Mouse (Mus musculus) MEL (cell line): ENCODE data around the gene Bnc2. TPM values are rescaled to one million over a fixed set of nuclear protein-coding genes. Genes with fewer than 3 reads are reported as not detected.

ENCODE experiments used
- DNase-seq: peaks from one replicate; pipeline ENCODE4 v3.0.0; 2011; ENCODE audit warnings: low read depth, low spot score
- H3K27ac ChIP-seq: 2 replicates; pipeline ENCODE4 v1.5.1; 2012; ENCODE audit warnings: low read depth, mild to moderate bottlenecking, control low read depth, low read length, moderate library complexity; ENCODE audit not compliant: control insufficient read depth
- H3K27me3 ChIP-seq, 2 experiments: fragments of 150-350 bp in 1 of 2; sonication (generic) in 1 of 2; 2 replicates each; pipeline ENCODE4 v1.6.1; 2012; ENCODE audit warnings: low read length in 2 of 2, mild to moderate bottlenecking in 2 of 2, improper control_type of control experiment in 1 of 2, moderate library complexity in 1 of 2; ENCODE audit not compliant: insufficient read depth in 2 of 2, control insufficient read depth in 1 of 2
- H3K36me3 ChIP-seq, 2 experiments: 2 replicates each; pipeline ENCODE4 v1.6.1; 2012 to 2014; ENCODE audit warnings: low read length in 2 of 2, improper control_type of control experiment in 1 of 2, inconsistent platforms in 1 of 2, mild to moderate bottlenecking in 1 of 2; ENCODE audit not compliant: insufficient read depth in 2 of 2, control insufficient read depth in 1 of 2
- H3K4me1 ChIP-seq, 2 experiments: fragments of 150-350 bp in 1 of 2; sonication (generic) in 1 of 2; 2 replicates each; pipeline ENCODE4 v1.6.1; 2012; ENCODE audit warnings: low read length in 2 of 2, improper control_type of control experiment in 1 of 2, mild to moderate bottlenecking in 1 of 2; ENCODE audit not compliant: insufficient read depth in 2 of 2, control insufficient read depth in 1 of 2
- H3K4me3 ChIP-seq, 2 experiments: fragments of 150-350 bp in 1 of 2; sonication (generic) in 1 of 2; 2 replicates each; pipeline ENCODE4 v1.5.1; 2012; ENCODE audit warnings: low read depth in 2 of 2, low read length in 2 of 2, mild to moderate bottlenecking in 2 of 2, moderate library complexity in 2 of 2, control low read depth in 1 of 2, improper control_type of control experiment in 1 of 2; ENCODE audit not compliant: control insufficient read depth in 1 of 2, insufficient read depth in 1 of 2
- H3K79me2 ChIP-seq: 2 replicates; pipeline ENCODE4 v1.6.1; 2012; ENCODE audit warnings: mild to moderate bottlenecking, low read length, moderate library complexity; ENCODE audit not compliant: control insufficient read depth, poor library complexity, insufficient read depth
- H3K9ac ChIP-seq: 2 replicates; pipeline ENCODE4 v1.6.1; 2012; ENCODE audit warnings: low read depth, mild to moderate bottlenecking, control low read depth, low read length, moderate library complexity; ENCODE audit not compliant: control insufficient read depth, poor library complexity, severe bottlenecking
- H3K9me3 ChIP-seq: fragments of 150-350 bp; sonication (generic); replicated peaks from 2 replicates; pipeline ENCODE4 v1.6.1; 2012; ENCODE audit warnings: mild to moderate bottlenecking, low read length, improper control_type of control experiment, moderate library complexity; ENCODE audit not compliant: insufficient read depth
- CHD2 ChIP-seq: IDR thresholded peaks from 2 replicates; pipeline ENCODE4 v1.6.1; 2011; ENCODE audit warnings: low read length, improper control_type of control experiment
- E2F4 ChIP-seq: IDR thresholded peaks from 2 replicates; pipeline ENCODE4 v1.6.1; 2011; ENCODE audit warnings: low read depth, low read length, improper control_type of control experiment, borderline replicate concordance
- ELF1 ChIP-seq: IDR thresholded peaks from 2 replicates; pipeline ENCODE4 v1.6.1; 2014; ENCODE audit warnings: low read depth, mild to moderate bottlenecking, inconsistent platforms, low read length, improper control_type of control experiment, moderate library complexity
- ETS1 ChIP-seq: IDR thresholded peaks from 2 replicates; pipeline ENCODE4 v1.6.1; 2012; ENCODE audit warnings: low read depth, mild to moderate bottlenecking, inconsistent platforms, low read length, improper control_type of control experiment, moderate library complexity
- JUND ChIP-seq: IDR thresholded peaks from 2 replicates; pipeline ENCODE4 v1.6.1; 2011; ENCODE audit warnings: low read depth, mild to moderate bottlenecking, improper control_type of control experiment, low read length
- MXI1 ChIP-seq: IDR thresholded peaks from 2 replicates; pipeline ENCODE4 v1.6.1; 2011; ENCODE audit warnings: mild to moderate bottlenecking, low read depth, low read length, improper control_type of control experiment
- MYB ChIP-seq: IDR thresholded peaks from 2 replicates; pipeline ENCODE4 v1.6.1; 2011; ENCODE audit warnings: mild to moderate bottlenecking, low read depth, low read length, improper control_type of control experiment
- MYC ChIP-seq: IDR thresholded peaks from 2 replicates; pipeline ENCODE4 v1.6.1; 2011; ENCODE audit warnings: low read depth, mild to moderate bottlenecking, low read length, improper control_type of control experiment, moderate library complexity
- POLR2A ChIP-seq, 2 experiments: IDR thresholded peaks; 2 replicates each; pipeline ENCODE4 v1.6.1; 2011 to 2012; ENCODE audit warnings: low read length in 2 of 2, mild to moderate bottlenecking in 2 of 2, control low read depth in 1 of 2, improper control_type of control experiment in 1 of 2, low read depth in 1 of 2, moderate library complexity in 1 of 2; ENCODE audit not compliant: control insufficient read depth in 1 of 2, insufficient read depth in 1 of 2, poor library complexity in 1 of 2
- POLR2AphosphoS5 ChIP-seq: IDR thresholded peaks from 2 replicates; pipeline ENCODE4 v1.6.1; 2012; ENCODE audit warnings: low read depth, borderline replicate concordance, mild to moderate bottlenecking, inconsistent platforms, low read length, moderate library complexity, mixed read lengths
- RCOR1 ChIP-seq: IDR thresholded peaks from 2 replicates; pipeline ENCODE4 v1.6.1; 2012; ENCODE audit warnings: low read depth, mild to moderate bottlenecking, inconsistent platforms, low read length, improper control_type of control experiment
- SIN3A ChIP-seq: IDR thresholded peaks from 2 replicates; pipeline ENCODE4 v1.6.1; 2012; ENCODE audit warnings: low read length, improper control_type of control experiment, inconsistent platforms
- TBP ChIP-seq: IDR thresholded peaks from 2 replicates; pipeline ENCODE4 v1.8.0; 2011; ENCODE audit warnings: low read depth, low read length, improper control_type of control experiment
- USF1 ChIP-seq: IDR thresholded peaks from 2 replicates; pipeline ENCODE4 v1.6.1; 2014; ENCODE audit warnings: low read depth, mild to moderate bottlenecking, inconsistent platforms, low read length, improper control_type of control experiment, moderate library complexity
- USF2 ChIP-seq, 2 experiments: IDR thresholded peaks; 2 replicates each; pipeline ENCODE4 v1.6.1; 2011 to 2012; ENCODE audit warnings: improper control_type of control experiment in 2 of 2, low read length in 2 of 2, borderline replicate concordance in 1 of 2, inconsistent platforms in 1 of 2, low read depth in 1 of 2, mild to moderate bottlenecking in 1 of 2; ENCODE audit not compliant: insufficient read depth in 1 of 2
- ZNF384 ChIP-seq: IDR thresholded peaks from 2 replicates; pipeline ENCODE4 v1.6.1; 2012; ENCODE audit warnings: low read depth, mild to moderate bottlenecking, inconsistent platforms, low read length, improper control_type of control experiment
- polyA plus RNA-seq, 2 experiments: library from polyadenylated mRNA; stranded (reverse) in 1 of 2; unstranded in 1 of 2; fragments of >175 nt in 1 of 2; fragments of >200 nt in 1 of 2; gene quantifications; 2 replicates each; pipeline versions ENCODE4 v1.2.1 to v1.2.4; 2012; ENCODE audit warnings: low replicate concordance in 2 of 2, low read depth in 1 of 2; ENCODE audit not compliant: insufficient read length in 2 of 2, insufficient read depth in 1 of 2, missing spikeins in 1 of 2
- total RNA-seq: library from RNA; depleted of rRNA; stranded (reverse); fragments of 300-350 nt; gene quantifications from 2 replicates; pipeline ENCODE4 v1.2.3, GENCODE M21; 2012

Gene Bnc2
- total and polyA plus RNA-seq, 3 experiments: not detected

DNA sequence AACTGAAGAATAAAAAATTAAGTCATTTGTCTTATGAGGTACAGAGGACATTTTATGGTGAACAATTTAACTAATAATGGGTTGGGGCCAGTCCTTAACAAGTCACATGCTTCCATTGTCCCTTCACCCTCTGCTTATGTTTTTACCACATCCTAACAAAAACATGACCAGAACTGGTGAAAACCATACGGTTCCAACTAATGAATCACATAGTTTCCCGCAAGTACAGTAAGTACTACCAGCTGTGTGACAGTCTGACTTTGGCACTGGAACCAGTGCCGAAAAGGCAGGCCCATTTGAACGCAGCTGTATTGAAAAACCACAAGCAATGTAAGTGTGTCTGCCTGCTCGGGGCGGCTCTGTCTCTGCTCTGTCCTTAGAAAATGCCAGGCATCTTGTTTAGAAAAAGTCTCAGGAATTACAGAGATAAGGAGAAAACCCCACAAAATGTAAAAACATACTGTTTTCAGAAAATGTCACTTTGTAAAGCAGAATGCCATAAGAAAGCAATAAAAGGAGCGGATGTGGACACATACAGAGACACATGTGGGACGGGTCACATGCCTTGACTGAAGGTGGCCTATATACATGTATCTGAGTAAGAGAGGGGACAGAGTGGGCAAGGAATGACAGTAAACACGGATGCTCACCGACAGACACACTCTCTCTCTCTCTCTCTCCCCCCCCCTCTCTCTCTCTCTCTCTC, 217.4 kb downstream of the Bnc2 start:
- TF ChIP-seq POLR2A (IDR thresholded peaks at IDR 0.05; ENCODE audit: control insufficient read depth in 1 of 2, insufficient read depth in 1 of 2, low read depth in 1 of 2, low read length in 2 of 2, poor library complexity in 1 of 2): no peak
- no peak for TF ChIP-seq TBP
- no peak for TF ChIP-seq SIN3A
- no peak for TF ChIP-seq MXI1
- Histone ChIP-seq H3K9me3 (no peaks in the 10 kb centered on the region), H3K36me3 (no peaks in the 10 kb centered on the region), H3K27me3 (no peaks in the 10 kb centered on the region), H3K4me3 (no peak overlapping the region), H3K4me1 (no peaks in the 10 kb centered on the region), H3K27ac (no peak overlapping the region), H3K79me2 (no peaks in the 10 kb centered on the region), H3K9ac (no peak overlapping the region)
- no peak for DNase-seq

DNA sequence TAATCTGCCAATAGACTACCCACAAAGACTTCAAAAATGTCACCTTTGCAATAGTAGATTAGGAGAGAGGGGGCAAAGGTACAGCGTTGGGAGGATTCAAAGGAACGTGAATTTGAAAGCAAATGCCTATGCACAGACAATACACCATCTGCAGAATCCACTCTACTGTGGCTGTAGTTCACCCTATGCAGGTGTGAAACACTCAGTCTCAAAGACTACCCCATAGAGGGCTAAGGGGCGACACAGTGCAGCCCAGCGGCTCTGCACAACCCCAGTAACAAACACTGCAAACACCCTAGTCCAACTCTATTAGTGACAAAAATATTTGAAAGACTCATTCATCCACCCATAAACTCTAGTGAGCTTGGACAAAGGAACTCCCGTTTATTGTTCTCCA, 218.2 kb downstream of the Bnc2 start:
- Histone ChIP-seq H3K79me2 (no peaks in the 10 kb centered on the region), H3K27ac (no peak overlapping the region), H3K9me3 (no peaks in the 10 kb centered on the region)

DNA sequence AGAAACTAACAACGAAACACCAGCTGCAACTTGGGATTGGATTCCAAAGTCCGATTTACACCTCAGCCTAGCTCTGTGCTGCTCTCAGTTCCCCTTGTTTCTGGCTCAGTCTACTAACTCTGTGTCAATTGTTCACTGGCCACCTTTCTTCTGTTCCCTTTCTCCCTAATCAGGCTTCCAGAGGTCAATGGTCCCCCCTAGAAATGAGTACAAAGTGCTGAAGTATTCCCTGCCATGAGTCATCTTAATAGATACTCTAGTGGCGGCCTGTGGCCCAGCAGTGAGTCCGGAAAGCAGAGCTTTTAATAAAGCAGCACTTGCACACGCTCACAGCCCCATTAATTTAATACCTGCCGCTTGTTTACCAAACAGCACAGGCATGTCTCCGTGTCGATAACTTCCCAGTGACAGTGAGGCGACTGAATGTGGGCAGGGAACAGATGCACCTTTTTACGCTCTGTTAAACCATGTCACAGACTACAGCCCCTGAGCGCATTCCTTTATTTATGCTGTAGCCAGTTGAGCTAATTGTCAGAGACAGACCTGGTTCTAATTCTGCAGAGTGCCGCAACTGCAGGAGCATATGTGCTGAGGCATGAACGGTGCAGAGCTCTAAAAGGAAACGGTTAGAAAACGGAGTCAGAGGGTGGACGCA, 218.8 kb downstream of the Bnc2 start:
- TF ChIP-seq USF2 (IDR thresholded peaks at IDR 0.05; ENCODE audit: borderline replicate concordance in 1 of 2, insufficient read depth in 1 of 2, low read depth in 1 of 2, low read length in 2 of 2): no peak
- TF ChIP-seq TBP: no peak
- TF ChIP-seq RCOR1: no peak
- TF ChIP-seq JUND: no peak
- DNase-seq: no peak
- Histone ChIP-seq H3K4me1 (no peaks in the 10 kb centered on the region), H3K9ac (no peak overlapping the region), H3K79me2 (no peaks in the 10 kb centered on the region), H3K27me3 (no peaks in the 10 kb centered on the region), H3K36me3 (no peaks in the 10 kb centered on the region), H3K9me3 (no peaks in the 10 kb centered on the region), H3K27ac (no peak overlapping the region), H3K4me3 (no peak overlapping the region)

More for the DNA sequence above, 218.2 kb downstream of the Bnc2 start:
- TF ChIP-seq POLR2AphosphoS5 (no peak), JUND (no peak), USF2 (IDR thresholded peaks at IDR 0.05; ENCODE audit: borderline replicate concordance in 1 of 2, insufficient read depth in 1 of 2, low read depth in 1 of 2, low read length in 2 of 2) (no peak), USF1 (no peak), ETS1 (no peak), CHD2 (no peak), MYB (no peak), RCOR1 (no peak), E2F4 (no peak), ELF1 (no peak), MYC (no peak), ZNF384 (no peak), TBP (no peak)
- TF ChIP-seq, all 39 proteins: peak for 0
- no peak for DNase-seq
- no peak overlapping the region for H3K4me3 ChIP-seq
- H3K9ac ChIP-seq: no peak overlapping the region
- H3K4me1 ChIP-seq: no peaks in the 10 kb centered on the region
- H3K27me3 ChIP-seq: no peaks in the 10 kb centered on the region
- no peaks in the 10 kb centered on the region for H3K36me3 ChIP-seq
